Mouse (Mus musculus) left cerebral cortex, postnatal 25 days (tissue): ENCODE measurements around the gene Ncaph2. TPM values are rescaled to one million over a fixed set of nuclear protein-coding genes. Genes with fewer than 3 reads are reported as not detected.

Experiments used
- DNase-seq, 2 experiments: peaks; one replicate each; pipeline ENCODE4 v3.0.0; 2022; ENCODE audit warnings: low spot score in 2 of 2, mixed read lengths in 1 of 2
- intact Hi-C: fragments of 180-260 bp; cut with DNase I; formaldehyde crosslinking; loops from one replicate; pipeline ENCODE4 v1.15.1; 2025
- total RNA-seq, 2 experiments: library from RNA; stranded (reverse); gene quantifications; 2 replicates each; pipeline ENCODE4 v1.2.3; 2021

Ncaph2 gene
- total RNA-seq, 2 experiments from 2014 or later, result 96.1 to 97.4 TPM

DNA sequence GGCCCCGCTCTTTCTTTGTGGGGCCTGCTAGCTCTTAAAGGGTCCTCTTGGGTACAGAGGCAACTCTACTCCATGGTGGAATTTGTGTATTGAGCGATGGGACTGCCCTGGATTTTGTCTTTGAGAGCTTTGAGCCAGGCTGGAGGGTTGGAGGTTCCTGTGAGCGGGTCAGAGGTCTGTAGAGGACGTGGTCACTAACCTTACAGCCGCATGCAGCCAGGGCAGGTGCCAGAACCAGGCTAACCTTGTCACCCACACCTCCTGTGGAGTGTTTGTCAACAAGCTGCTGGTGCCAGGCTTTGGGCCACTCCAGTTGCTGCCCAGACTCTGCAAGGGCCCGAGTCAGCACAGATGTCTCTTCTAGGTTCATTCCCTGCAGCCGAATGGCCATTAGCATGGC, 20.5 kb downstream of the Ncaph2 start:
- intact Hi-C loops, result loop anchor here (5.0 kb wide), 1 partner anchor 91 kb away; no protein-coding TSS in a partner anchor
- DNase-seq, result no peak

DNA sequence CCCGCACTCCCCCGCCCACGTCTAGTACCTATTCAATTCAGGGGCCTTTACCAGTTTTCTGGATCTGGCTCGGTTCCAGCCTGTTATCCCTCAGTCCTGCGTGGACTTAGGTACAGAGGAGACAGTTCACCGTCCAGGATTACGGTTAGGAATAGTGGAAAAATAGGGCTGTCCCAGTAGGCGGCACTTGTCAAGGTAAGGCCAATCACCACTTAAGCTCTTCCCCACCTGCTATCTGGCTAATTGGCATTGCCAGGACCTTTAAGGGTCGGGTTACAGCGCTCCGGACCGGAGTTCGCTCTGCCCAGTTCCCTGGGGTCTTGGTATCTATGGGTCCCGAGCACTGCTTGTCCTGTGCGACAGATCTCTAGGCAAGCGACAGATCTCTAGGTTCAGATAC, 21.4 kb downstream of the Ncaph2 start, which contains the start of gene Tymp:
Gene Tymp (minus strand): TSS at position 83 of the 400 bp plus-strand sequence.
- intact Hi-C loops, result loop anchor here (5.0 kb wide), 1 partner anchor 90 kb away; no protein-coding TSS in a partner anchor
- no peak for DNase-seq

DNA sequence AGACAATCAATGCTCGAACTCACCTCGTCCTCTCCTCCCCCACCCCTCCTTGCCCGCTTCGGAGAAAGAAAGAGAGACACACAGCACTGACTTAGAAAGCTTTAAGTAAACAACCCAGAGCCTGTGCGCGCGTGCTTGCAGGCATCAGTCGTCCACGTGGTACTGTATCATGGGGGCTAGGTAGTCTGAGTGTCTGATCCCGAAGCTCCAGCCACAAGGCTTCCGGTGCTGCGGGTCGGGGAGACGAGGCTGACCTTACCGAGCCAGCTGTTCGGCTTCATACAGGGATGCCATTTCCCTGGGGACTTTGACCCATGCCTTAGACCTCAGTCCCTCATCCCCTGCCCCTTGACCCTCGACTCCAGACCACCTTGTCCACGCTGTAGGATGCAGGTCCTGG, 21.8 kb downstream of the Ncaph2 start:
- no peak for DNase-seq
- intact Hi-C loops, result loop anchor here (5.0 kb wide), 1 partner anchor 90 kb away; no protein-coding TSS in a partner anchor

DNA sequence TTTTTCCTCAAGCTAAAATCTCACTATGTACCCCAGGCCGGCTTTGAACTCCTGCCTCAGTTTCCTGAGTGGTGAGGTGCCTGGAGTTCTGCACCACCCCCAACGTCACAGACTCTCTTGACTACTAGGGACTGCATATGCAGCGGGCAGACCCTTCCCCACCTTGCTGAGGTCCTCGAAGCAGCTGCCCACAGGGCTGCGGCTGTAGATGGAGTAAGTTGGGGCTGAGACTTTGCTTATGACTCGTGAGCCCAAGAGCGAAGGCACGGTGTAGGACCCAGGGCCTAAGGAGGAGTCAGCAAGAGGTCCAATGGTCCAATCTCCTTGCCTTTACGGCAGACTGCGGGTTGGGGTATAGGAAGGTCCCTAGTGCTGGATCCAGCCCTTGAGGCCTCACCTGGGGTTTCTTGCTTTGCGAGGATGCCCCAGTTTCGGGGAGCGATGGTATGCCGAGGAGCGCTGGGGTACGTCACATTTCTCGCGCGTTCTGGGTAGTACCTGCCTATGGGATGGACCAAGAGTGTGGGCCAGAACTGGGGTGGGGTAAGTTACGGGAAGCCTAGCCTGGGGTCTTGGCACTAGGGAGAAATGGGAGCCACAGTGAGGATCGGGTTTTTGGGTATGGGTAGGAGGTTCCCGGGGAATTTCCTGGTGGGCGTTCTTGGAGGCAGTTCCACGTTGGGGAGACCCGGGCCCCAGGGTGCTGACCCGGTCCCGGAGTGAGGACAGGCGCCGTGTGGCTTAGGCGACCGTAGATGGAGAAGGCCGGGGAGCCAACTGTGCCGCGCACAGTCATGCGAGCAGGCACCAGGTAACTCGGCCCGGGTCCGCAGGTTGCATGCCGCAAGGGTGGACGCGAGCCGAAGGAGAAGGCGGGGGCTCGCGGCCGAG, 22.7 kb downstream of the Ncaph2 start:
- intact Hi-C loops, result loop anchor here (5.0 kb wide), 1 partner anchor 89 kb away; no protein-coding TSS in a partner anchor
- DNase-seq, result no peak

DNA sequence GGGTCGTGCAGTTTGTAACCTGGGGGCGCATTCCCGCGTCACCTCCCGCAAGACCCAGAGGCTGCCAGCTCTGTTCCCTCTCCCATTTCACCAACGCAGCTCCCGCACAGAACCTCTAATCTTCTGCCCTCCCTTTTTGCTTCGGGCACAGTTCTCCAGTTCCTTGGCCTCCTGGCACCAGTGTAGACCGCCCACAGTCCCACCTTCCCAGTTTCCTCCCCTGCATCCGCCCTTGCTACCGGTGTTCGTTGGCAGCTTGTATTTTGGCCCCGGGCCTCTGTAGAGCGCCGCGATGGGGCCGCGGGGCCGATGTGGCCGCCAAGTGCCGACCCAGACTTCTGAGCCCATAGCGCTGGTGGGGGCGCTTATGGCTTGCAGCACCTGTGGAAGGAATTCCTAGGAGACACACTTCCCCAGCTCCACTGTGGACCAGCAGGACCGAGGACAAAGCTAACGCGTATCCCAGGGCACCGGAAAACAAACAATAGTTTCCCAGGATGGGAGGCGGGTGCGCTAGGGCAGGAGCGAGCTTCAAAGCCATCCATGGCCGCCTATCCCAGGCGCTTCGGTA, 23.4 kb downstream of the Ncaph2 start, which contains the start of gene Odf3b:
Gene Odf3b (minus strand): TSS at position 452 of the 571 bp plus-strand sequence.
- no peak for DNase-seq
- intact Hi-C loops, result loop anchor here (5.0 kb wide), 1 partner anchor 88 kb away; no protein-coding TSS in a partner anchor

DNA sequence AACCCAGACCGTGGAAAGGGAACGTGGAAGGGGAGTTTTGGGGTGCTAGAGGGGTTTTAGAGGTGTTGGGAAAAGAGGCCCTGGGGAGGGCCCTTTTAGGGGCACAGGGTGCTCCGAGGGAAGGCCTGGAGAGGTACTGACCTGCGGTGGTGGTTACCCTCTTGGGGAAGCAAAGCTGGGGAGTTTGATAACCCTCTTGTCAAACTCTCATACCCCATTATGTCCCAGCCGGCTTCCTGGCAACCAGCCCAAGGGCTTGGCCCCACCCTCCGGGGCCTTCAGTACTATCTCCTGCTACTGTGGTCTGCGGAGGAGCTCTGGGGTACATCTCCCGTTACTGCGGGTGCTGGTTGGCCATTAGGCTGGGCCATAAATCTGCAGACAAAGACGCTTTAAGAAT, 23.9 kb downstream of the Ncaph2 start:
- intact Hi-C loops, result loop anchor here (5.0 kb wide), 1 partner anchor 88 kb away; no protein-coding TSS in a partner anchor
- no peak for DNase-seq

DNA sequence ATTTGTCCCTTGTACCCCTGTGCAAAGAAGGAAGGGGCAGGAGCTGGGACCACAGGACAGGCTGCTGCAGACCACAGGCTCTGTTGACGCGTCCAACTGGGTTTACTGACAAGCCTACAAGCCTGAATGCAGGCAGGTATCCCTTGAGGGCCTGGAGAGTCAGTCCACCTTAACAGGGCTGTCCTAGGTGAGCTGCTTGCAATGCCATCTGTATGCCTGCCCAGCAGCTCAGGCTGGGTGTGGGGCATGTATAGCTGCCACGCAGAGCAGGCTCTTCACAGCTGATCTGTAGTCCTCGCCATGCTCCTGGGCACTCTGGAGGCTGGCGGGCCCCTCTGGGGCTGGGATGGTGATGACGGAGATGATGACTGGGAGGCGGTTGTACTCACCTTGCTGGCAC, 29.1 kb downstream of the Ncaph2 start, which contains the start of gene Klhdc7b:
Gene Klhdc7b (plus strand): TSS at position 301 of the 400 bp plus-strand sequence.
- intact Hi-C loops, result no loop called here

DNA sequence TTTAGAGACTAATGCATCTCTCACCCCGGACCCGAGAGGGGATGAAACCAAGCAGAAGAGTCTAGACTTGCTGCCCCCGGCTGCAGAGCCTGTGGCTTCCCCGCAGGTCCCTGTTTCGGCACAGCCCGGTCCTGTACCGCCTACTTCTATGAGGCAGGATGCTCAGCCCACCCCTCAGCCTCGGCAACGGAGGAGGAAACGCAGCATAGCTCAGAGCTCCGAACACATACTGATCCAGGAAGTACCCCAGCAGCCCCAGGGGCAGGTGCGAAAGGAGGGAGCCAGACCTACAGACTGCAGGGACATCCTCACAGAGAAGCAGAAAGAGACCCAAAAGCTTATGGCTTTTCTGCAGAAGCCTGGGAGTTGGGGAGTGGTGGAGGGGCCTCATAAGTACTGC, 31.6 kb downstream of the Ncaph2 start:
- intact Hi-C loops, result no loop called here
- DNase-seq, result no peak

More for the DNA sequence above, 29.1 kb downstream of the Ncaph2 start, which contains the start of gene Klhdc7b:
- DNase-seq, result no peak

DNA sequence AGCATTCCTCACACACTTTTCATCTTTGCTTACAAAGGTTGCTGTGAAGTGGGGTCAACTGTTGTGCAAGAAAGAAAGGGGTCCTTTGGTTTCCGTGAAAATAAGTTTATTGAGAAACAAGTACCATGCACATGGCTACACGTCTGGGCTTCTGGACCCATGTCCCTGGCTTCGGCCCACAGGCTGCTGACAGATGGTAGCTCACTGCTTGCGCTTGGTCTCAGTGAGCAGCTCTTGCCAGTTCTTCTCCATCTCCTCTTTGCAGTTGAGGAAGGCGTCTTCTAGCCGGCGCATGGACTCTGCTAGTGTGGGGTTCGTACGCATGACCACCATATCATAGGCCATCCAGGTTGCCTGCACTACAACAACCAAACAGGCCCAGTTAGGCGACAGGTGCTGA, 34.6 kb downstream of the Ncaph2 start:
- intact Hi-C loops, result no loop called here
- no peak for DNase-seq

DNA sequence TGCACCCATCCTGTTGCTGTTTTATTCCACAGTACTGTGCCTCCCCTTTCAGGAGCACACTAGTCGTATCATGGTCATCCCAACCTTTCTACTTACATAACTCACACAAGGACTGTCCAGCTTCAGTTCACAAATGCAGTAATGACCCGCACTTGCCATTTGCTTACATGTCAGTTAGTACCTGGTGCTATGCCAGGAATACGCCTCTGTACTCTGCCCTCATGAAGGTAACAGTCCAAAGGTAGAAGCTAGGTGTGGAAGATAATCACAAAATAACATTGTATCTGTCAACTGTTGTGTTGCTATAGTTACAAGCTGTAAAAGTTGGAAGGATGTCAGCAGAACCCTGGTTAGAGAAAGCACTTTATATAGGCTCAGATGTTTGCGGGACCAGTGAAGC, 41.4 kb downstream of the Ncaph2 start:
- no peak for DNase-seq
- intact Hi-C loops, result no loop called here

DNA sequence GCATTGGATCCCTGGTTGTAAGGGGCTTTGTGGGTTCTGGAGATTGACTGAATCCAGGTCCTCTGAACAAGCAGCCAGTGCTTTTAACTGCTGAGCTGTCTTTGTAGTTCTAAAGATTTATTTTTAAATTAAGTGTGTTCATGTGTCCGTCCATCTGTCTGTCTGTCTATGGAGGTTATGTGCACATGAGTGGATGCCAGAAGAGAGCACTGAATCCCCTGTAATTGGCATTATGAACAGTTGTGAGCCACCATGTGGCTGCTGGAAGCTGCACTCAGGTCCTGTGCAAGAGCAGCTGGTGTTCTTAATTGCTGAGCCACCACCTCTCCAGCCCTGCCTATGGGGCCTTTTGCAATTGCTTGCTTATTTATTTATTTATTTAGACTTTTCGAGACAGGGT, 42.6 kb downstream of the Ncaph2 start:
- intact Hi-C loops, result no loop called here
- no peak for DNase-seq

DNA sequence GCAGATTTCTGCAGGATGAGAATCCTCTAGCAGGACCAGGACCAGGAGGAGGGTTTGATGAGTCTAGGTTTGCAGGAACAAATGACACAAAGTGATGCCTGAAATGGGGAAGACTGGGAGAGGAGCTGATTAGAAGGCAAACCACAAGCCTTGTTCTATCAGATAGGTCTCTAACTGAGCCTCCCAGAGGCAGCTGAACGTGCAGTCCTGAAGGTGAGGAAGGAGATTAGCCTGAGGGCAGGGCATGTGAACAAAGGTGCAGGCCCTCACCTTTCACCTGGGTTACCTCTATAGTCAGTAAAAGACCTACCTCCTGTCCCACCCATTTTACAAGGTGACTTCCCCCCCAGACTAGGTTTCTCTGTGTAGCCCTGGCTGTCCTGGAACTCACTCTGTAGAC, 44.2 kb downstream of the Ncaph2 start:
- intact Hi-C loops, result no loop called here
- DNase-seq, result no peak

DNA sequence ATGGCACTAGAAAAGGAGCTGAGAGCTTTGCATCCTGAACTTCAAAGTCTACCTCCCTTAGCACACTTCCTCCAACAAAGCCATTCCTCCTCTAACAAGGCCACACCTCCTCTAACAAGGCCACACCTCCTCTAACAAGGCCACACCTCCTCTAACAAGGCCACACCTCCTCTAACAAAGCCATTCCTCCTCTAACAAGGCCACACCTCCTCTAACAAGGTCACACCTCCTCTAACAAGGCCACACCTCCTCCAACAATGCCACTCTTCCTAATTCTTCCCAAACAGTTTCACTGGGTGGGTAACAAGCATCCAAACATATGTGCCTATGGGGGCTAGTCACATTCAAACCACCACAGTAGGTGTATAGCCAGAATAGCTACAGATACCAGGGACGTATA, 47.0 kb downstream of the Ncaph2 start:
- DNase-seq, result no peak
- intact Hi-C loops, result no loop called here

DNA sequence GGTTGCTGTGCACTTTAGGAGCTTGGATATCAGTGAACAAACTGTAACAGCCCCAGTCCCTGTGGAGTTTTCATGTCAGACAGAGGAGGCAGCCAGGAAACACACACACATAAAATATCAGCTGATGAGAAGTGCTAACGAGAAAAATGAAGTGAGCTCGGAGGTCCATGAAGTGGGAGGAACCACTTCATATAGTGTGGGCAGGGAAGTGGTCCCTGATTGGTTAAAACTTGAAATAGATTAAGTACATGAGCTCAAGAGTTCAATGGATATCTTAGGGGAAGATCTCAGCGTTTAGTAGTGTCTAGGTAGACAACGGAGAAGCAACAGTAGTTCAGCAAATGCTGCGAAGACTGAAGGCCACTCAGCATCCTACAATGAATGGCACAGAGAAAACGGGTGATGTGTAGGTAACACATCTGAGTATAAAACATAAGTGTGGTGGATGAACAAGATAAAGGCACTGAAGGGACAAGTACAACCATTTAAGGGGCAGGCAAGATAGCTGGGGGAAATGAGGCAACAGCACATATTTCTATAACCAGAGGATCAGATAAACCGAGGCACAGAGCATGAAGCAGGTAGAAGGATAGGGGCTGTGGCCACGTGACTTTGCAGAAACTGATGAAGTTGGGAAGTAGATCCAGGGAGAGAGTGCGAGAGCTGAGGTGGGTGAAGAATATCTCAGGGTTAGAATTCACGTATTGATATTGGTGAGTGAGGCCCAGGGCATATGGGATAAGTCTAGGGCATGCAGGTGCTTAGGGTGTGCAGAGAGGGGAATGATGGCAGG, 49.5 kb downstream of the Ncaph2 start:
- intact Hi-C loops, result no loop called here
- no peak for DNase-seq

DNA sequence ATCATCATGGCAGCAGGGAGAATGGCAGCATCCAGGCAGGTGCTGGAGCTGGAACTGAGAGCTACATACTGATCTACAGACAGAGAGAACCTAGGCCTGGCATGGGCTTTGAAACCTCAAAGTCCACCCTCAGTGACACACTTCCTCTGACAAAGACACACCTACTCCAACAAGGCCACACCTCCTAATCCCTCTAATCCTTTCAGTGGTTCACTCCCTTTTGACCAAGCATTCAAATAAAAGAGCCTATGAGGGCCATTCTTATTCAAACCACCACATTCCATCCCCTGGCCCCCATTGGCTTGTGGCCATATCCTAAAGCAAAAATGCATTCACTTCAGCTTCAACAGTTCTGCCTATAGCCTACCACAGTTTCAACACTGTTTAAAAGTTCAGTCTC, 51.2 kb downstream of the Ncaph2 start:
- intact Hi-C loops, result no loop called here
- DNase-seq, result no peak

DNA sequence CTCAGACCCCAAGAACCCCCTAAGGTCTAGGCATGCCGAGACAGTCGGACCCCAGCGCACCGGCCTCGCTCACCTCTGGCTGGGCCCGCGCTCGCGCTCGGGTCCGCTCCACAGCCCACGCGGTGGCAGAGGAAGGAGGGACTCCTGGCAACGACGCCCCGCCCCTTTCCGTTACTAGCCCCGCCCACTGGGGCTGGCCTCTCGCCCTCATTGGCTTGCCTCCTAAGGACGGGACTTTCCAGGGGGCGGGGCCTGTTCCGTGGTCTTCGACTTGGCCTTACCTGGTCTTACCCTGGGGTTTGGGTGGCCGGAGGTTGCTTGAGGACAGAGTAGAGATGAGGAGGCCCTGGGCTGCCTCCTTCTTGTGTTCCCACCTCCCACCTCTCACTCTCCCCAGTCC, 54.6 kb downstream of the Ncaph2 start, which contains the start of gene Syce3:
Gene Syce3 (minus strand): TSS at position 386 of the 400 bp plus-strand sequence.
- DNase-seq, result no peak
- intact Hi-C loops, result no loop called here

DNA sequence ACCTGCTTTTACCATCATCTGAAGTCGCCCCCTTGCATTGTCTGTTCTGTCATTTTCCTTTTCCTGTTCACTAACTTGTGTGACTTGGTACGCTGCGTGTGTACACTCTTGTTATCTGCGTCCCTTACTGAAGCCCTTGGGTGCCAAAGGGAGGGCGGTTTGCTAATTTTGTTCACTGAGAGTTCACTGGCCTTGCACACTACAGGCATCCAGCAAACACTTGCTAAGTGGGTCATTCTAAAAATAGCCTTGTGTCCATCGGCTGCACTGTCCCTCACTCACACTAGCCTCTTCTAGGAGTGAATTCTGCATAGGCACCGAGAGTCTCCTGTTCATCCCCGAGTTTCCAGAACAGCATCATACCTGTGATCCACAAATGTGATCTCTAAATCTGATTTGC, 59.8 kb downstream of the Ncaph2 start:
- no peak for DNase-seq
- intact Hi-C loops, result no loop called here

DNA sequence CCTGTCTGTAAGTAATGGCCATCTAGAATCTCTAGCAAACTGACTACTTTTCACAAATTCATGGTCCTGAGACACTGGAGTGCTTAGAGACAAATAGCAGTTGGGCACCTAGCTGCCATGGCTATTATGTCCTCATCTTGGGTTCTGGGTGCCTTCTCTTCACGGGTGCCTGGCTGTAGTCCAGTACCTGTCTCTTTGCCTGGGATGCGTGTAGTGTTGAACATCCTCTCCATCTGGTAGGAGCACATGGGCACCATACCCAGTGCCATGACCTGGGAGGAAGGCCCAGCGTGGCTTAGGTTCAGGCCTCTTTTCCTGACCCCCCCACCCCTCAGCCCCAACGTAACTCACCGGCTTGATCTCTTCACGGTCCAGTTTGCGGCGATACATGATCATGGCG, 66.4 kb downstream of the Ncaph2 start:
- intact Hi-C loops, result no loop called here

More for the DNA sequence above, 66.4 kb downstream of the Ncaph2 start:
- no peak for DNase-seq
